Mouse (Mus musculus) liver, embryonic 14.5 days (tissue): Measurements from ENCODE around the gene Pax3. TPM values are rescaled to one million over a fixed set of nuclear protein-coding genes. Genes with fewer than 3 reads are reported as not detected.

Source experiments
- ATAC-seq: fragments of 200-750 bp; cut with Nextera tagmentation; 2 replicates; pipeline ENCODE4 v1.8.0; 2017; ENCODE audit warnings: moderate number of reproducible peaks, mild to moderate bottlenecking, moderate library complexity; ENCODE audit not compliant: insufficient read depth
- DNase-seq, 3 experiments: peaks; one replicate each; pipeline ENCODE4 v3.0.0-alpha.2; 2012 to 2013; ENCODE audit warnings: low read depth in 3 of 3, low spot score in 3 of 3
- H3K27ac ChIP-seq: fragments of 300-500 bp; sonication (generic); 2 replicates; pipeline ENCODE4 v1.5.1; 2014; ENCODE audit warnings: moderate library complexity, mild to moderate bottlenecking, control low read depth, inconsistent platforms
- H3K27me3 ChIP-seq: fragments of 300-500 bp; sonication (generic); 2 replicates; pipeline ENCODE4 v1.6.1; 2014; ENCODE audit warnings: mild to moderate bottlenecking, low read length, moderate library complexity; ENCODE audit not compliant: control insufficient read depth, insufficient read depth
- H3K36me3 ChIP-seq: fragments of 300-500 bp; sonication (generic); replicated peaks from 2 replicates; pipeline ENCODE4 v1.6.1; 2014; ENCODE audit warnings: low read depth; ENCODE audit not compliant: control insufficient read depth, insufficient read depth
- H3K4me1 ChIP-seq, 2 experiments: fragments of 200-500 bp in 1 of 2; fragments of 300-500 bp in 1 of 2; sonication (generic) in 1 of 2; replicated peaks; 2 replicates each; pipeline ENCODE4 v1.6.1; 2012 to 2014; ENCODE audit warnings: antibody characterized with exemption in 1 of 2, inconsistent platforms in 1 of 2, low read length in 1 of 2; ENCODE audit not compliant: control insufficient read depth in 2 of 2, insufficient read depth in 2 of 2
- H3K4me2 ChIP-seq: fragments of 300-500 bp; sonication (generic); 2 replicates; pipeline ENCODE4 v1.6.1; 2014; ENCODE audit warnings: low read depth, mild to moderate bottlenecking, control low read depth, moderate library complexity
- H3K4me3 ChIP-seq, 2 experiments: fragments of 200-500 bp in 1 of 2; fragments of 300-500 bp in 1 of 2; sonication (generic) in 1 of 2; 2 replicates each; pipeline ENCODE4 v1.5.1; 2012 to 2014; ENCODE audit warnings: low read depth in 2 of 2, low read length in 2 of 2, mild to moderate bottlenecking in 2 of 2, control low read depth in 1 of 2, inconsistent platforms in 1 of 2, moderate library complexity in 1 of 2; ENCODE audit not compliant: insufficient read depth in 1 of 2
- H3K9ac ChIP-seq: fragments of 300-500 bp; sonication (generic); replicated peaks from 2 replicates; pipeline ENCODE4 v1.6.1; 2014; ENCODE audit warnings: mild to moderate bottlenecking, control low read depth, moderate library complexity
- H3K9me3 ChIP-seq: fragments of 300-500 bp; sonication (generic); 2 replicates; pipeline ENCODE4 v1.6.1; 2016; ENCODE audit warnings: low read length, mixed read lengths; ENCODE audit not compliant: control insufficient read depth
- CTCF ChIP-seq: IDR thresholded peaks from 2 replicates; pipeline ENCODE4 v1.5.1; 2016; ENCODE audit warnings: antibody characterized with exemption, low read depth, control low read depth
- EP300 ChIP-seq: IDR thresholded peaks from 2 replicates; pipeline ENCODE4 v1.6.1; 2016; ENCODE audit warnings: antibody characterized with exemption, low read depth
- WGBS: fragments of 180-500 bp; shearing (Covaris S2); extraction: QIAGEN DNeasy Blood & Tissue Kit; methylation state at CpG from one replicate; pipeline ENCODE4 v1.1.7; 2014; ENCODE audit not compliant: insufficient replicate concordance; 5-methylcytosine and 5-hydroxymethylcytosine counted together
- polyA plus RNA-seq, 2 experiments: library from polyadenylated mRNA; depleted of rRNA in 1 of 2; stranded (reverse) in 1 of 2; unstranded in 1 of 2; fragments of >200 nt; fragmentation: Nextera tagmentation in 1 of 2; extraction: Ambion mirVana in 1 of 2; gene quantifications; 2 replicates each; pipeline versions ENCODE4 v1.2.1 to v1.2.3; 2012 to 2014

The Pax3 gene
- polyA plus RNA-seq, 2 experiments = not detected

GRCm38 (mm10) chr1:78141741-78142501, 55.0 kb downstream of the Pax3 start:
- ATAC-seq = no peak
- 15% methylated on average over 9 of the region's 9 CpGs for WGBS
- H3K27me3 ChIP-seq = peaks cover 39% of the 10 kb centered on the region

GRCm38 (mm10) chr1:78141314-78141713, 55.6 kb downstream of the Pax3 start:
- Histone ChIP-seq H3K27me3 (peaks cover 36% of the 10 kb centered on the region), H3K4me1 (no peaks in the 10 kb centered on the region), H3K9me3 (no peaks in the 10 kb centered on the region), H3K9ac (no peak overlapping the region), H3K27ac (no peak overlapping the region), H3K36me3 (no peaks in the 10 kb centered on the region), H3K4me3 (no peak overlapping the region), H3K4me2 (no peak overlapping the region)
- ATAC-seq (no peak), DNase-seq (no peak)
- 10% methylated on average over 7 of the region's 7 CpGs for WGBS
- TF ChIP-seq CTCF = no peak
- TF ChIP-seq EP300 = no peak

More at GRCm38 (mm10) chr1:78141741-78142501, 55.0 kb downstream of the Pax3 start:
- H3K4me1 ChIP-seq = no peaks in the 10 kb centered on the region
- H3K4me2 ChIP-seq = no peak overlapping the region
- no peak overlapping the region for H3K27ac ChIP-seq
- H3K9me3 ChIP-seq = no peaks in the 10 kb centered on the region
- no peaks in the 10 kb centered on the region for H3K36me3 ChIP-seq
- H3K9ac ChIP-seq = no peak overlapping the region
- TF ChIP-seq CTCF (no peak), EP300 (no peak)
- H3K4me3 ChIP-seq = no peak overlapping the region
- DNase-seq = no peak

- DNase-seq = no peak
- H3K27me3 ChIP-seq = peaks cover 36% of the 10 kb centered on the region
Observed at GRCm38 (mm10) chr1:78140505-78141303, 56.2 kb downstream of the Pax3 start.

GRCm38 (mm10) chr1:78139287-78139686, 57.6 kb downstream of the Pax3 start:
- Histone ChIP-seq H3K4me1 (no peaks in the 10 kb centered on the region), H3K9ac (no peak overlapping the region), H3K4me2 (no peak overlapping the region), H3K36me3 (no peaks in the 10 kb centered on the region), H3K27me3 (peaks cover 36% of the 10 kb centered on the region), H3K27ac (no peak overlapping the region), H3K9me3 (no peaks in the 10 kb centered on the region), H3K4me3 (no peak overlapping the region)
- no peak for ATAC-seq
- TF ChIP-seq CTCF (no peak), EP300 (no peak)
- WGBS = 6% methylated on average over 11 of the region's 11 CpGs
- DNase-seq = no peak

More at GRCm38 (mm10) chr1:78140505-78141303, 56.2 kb downstream of the Pax3 start:
- Histone ChIP-seq H3K4me3 (no peak overlapping the region), H3K9ac (no peak overlapping the region), H3K4me1 (no peaks in the 10 kb centered on the region), H3K4me2 (no peak overlapping the region), H3K27ac (no peak overlapping the region), H3K9me3 (no peaks in the 10 kb centered on the region), H3K36me3 (no peaks in the 10 kb centered on the region)
- WGBS = 5% methylated on average over 14 of the region's 14 CpGs
- TF ChIP-seq EP300 (no peak), CTCF (no peak)
- no peak for ATAC-seq

GRCm38 (mm10) chr1:78129267-78129666, 67.7 kb downstream of the Pax3 start:
- no peak for DNase-seq
- H3K27ac ChIP-seq = no peak overlapping the region
- no peak for ATAC-seq
- H3K4me1 ChIP-seq = no peaks in the 10 kb centered on the region
- H3K4me2 ChIP-seq = no peak overlapping the region
- TF ChIP-seq CTCF = no peak
- H3K9ac ChIP-seq = no peak overlapping the region
- WGBS = 45% methylated on average over 5 of the region's 5 CpGs
- no peaks in the 10 kb centered on the region for H3K27me3 ChIP-seq
- H3K4me3 ChIP-seq = no peak overlapping the region
- H3K9me3 ChIP-seq = no peaks in the 10 kb centered on the region
- no peaks in the 10 kb centered on the region for H3K36me3 ChIP-seq
